Mouse (Mus musculus) cortical plate, adult 2 months (tissue): Measurements from ENCODE around the gene Camp.

ENCODE experiments used
- CTCF ChIP-seq: fragments of 200-500 bp; IDR thresholded peaks from 2 replicates; pipeline ENCODE4 v1.5.1; 2011; ENCODE audit warnings: mild to moderate bottlenecking, control low read depth, low read length; ENCODE audit not compliant: insufficient read depth; ENCODE audit errors: extremely low read depth
- POLR2A ChIP-seq: fragments of 200-500 bp; IDR thresholded peaks from 2 replicates; pipeline ENCODE4 v1.6.1; 2011; ENCODE audit warnings: mild to moderate bottlenecking, low read length, control low read depth; ENCODE audit not compliant: insufficient read depth; ENCODE audit errors: extremely low read depth

- no peak for TF ChIP-seq CTCF
- no peak for TF ChIP-seq POLR2A
These were observed 36.8 kb upstream of the Camp start for GRCm38 (mm10) chr9:109886259-109886658.
